Mouse (Mus musculus) forebrain, embryonic 10.5 days (tissue): ENCODE measurements at regions not wholly inside any gene's neighbourhood (a gene's known extent, or its start where the extent isn't known, plus 50 kb on each side); places are given as distances from the start of the nearest gene placed in this dataset.

ENCODE experiments used
- DNase-seq: peaks from one replicate; pipeline ENCODE4 v3.0.0-alpha.2; 2017; ENCODE audit warnings: low spot score; ENCODE audit errors: extremely low spot score
- H3K27ac ChIP-seq: fragments of 300-500 bp; sonication (generic); 2 replicates; pipeline ENCODE4 v1.5.1; 2016; ENCODE audit warnings: mild to moderate bottlenecking
- H3K27me3 ChIP-seq: fragments of 300-500 bp; sonication (generic); 2 replicates; pipeline ENCODE4 v1.6.1; 2016; ENCODE audit warnings: mild to moderate bottlenecking; ENCODE audit not compliant: poor library complexity, severe bottlenecking
- H3K36me3 ChIP-seq: fragments of 300-500 bp; sonication (generic); replicated peaks from 2 replicates; pipeline ENCODE4 v1.6.1; 2016; ENCODE audit warnings: mild to moderate bottlenecking, moderate library complexity
- H3K4me1 ChIP-seq: fragments of 300-500 bp; sonication (generic); 2 replicates; pipeline ENCODE4 v1.6.1; 2016
- H3K4me3 ChIP-seq: fragments of 300-500 bp; sonication (generic); 2 replicates; pipeline ENCODE4 v1.5.1; 2016; ENCODE audit warnings: mild to moderate bottlenecking, moderate library complexity
- H3K9me3 ChIP-seq: fragments of 300-500 bp; sonication (generic); 2 replicates; pipeline ENCODE4 v1.6.1; 2016; ENCODE audit warnings: mild to moderate bottlenecking, moderate library complexity
- WGBS: fragments of 180-500 bp; shearing (Covaris S2); methylation state at CpG from one replicate; pipeline ENCODE4 v1.1.7; 2016; 5-methylcytosine and 5-hydroxymethylcytosine counted together

DNA sequence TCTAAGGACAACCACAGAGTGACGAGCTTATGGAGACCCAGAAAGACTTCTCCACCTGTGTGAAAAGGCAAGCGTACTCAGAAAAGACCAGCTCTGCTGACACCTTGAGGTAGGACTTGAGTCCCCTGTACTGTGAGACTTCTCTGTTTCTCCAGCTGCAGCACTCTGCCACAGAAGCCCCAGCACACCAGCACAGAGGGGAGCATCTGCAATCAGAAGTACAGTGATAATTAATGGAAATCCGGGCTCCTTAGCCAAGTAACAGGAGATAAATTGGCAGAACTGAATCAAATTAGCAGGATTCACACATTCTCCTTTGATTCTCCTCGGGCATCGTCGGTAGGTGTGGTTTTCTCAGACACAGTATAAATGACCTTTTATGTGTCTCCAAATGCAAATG, 137.3 kb upstream of the Tmem72 start:
- H3K27me3 ChIP-seq = no peaks in the 10 kb centered on the region
- H3K27ac ChIP-seq = no peak overlapping the region
- H3K36me3 ChIP-seq = no peaks in the 10 kb centered on the region
- H3K4me1 ChIP-seq = no peaks in the 10 kb centered on the region
- H3K4me3 ChIP-seq = no peak overlapping the region
- H3K9me3 ChIP-seq = no peaks in the 10 kb centered on the region
- 75% methylated on average over 6 of the region's 6 CpGs for WGBS
- no peak for DNase-seq

DNA sequence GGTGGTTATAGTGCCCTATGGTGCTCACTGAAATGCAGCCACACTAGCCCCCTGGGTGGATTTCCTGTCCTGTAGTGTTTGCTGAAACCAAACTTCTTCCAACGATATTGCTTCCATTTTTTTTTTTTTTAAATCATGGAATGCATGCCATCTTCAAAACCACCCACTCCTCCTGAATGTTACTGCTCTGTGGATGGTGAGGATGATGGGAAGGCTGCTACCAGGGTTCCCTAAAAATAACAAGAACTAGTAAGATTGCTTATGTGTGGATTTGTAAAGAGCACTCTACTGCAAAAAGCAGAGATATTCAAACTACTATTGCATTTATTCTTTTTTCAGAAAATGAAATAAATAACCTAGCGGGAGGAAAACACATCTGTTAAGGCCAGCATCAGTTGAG, 139.4 kb upstream of the Tmem72 start:
- Histone ChIP-seq H3K27ac (no peak overlapping the region), H3K9me3 (no peaks in the 10 kb centered on the region), H3K36me3 (no peaks in the 10 kb centered on the region), H3K27me3 (no peaks in the 10 kb centered on the region), H3K4me1 (no peaks in the 10 kb centered on the region), H3K4me3 (no peak overlapping the region)
- DNase-seq = no peak
- 85% methylated on average over 2 of the region's 2 CpGs for WGBS

- H3K4me1 ChIP-seq = no peaks in the 10 kb centered on the region
- no peak for DNase-seq
- no peak overlapping the region for H3K27ac ChIP-seq
- no peaks in the 10 kb centered on the region for H3K9me3 ChIP-seq
- H3K4me3 ChIP-seq = no peak overlapping the region
- no peaks in the 10 kb centered on the region for H3K36me3 ChIP-seq
- WGBS = 85% methylated on average over 1 of the region's 1 CpGs
- H3K27me3 ChIP-seq = no peaks in the 10 kb centered on the region
Measured at GRCm38 (mm10) chr6:116856917-116857491, 140.3 kb upstream of the Tmem72 start.

DNA sequence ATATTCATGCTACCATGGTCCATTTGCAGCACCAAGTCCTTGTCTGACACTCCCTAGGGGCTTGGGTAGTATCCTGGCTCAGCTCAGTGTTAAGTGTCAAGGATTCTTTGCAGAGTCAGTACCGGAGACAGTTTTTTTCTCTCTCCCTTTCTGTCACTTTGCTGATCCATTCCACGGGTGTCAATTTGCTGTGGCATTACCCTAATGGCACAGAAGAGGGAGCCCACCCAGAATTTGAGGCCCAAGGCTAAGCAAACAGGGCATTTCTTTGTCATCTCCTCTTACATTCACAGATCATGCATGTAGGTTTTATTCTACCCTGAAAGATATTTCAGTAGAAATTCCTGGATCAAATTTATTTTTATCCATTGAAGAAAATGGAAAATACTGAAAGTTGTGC, 146.4 kb upstream of the Tmem72 start:
- no peaks in the 10 kb centered on the region for H3K9me3 ChIP-seq
- no peaks in the 10 kb centered on the region for H3K36me3 ChIP-seq
- no peaks in the 10 kb centered on the region for H3K27me3 ChIP-seq
- DNase-seq = no peak
- 69% methylated on average over 2 of the region's 2 CpGs for WGBS
- H3K27ac ChIP-seq = no peak overlapping the region
- no peak overlapping the region for H3K4me3 ChIP-seq
- H3K4me1 ChIP-seq = no peaks in the 10 kb centered on the region

- WGBS = 91% methylated on average over 2 of the region's 2 CpGs
Measured at GRCm38 (mm10) chr6:116863626-116864025, 146.9 kb upstream of the Tmem72 start.

GRCm38 (mm10) chr6:116893299-116893698, 176.6 kb upstream of the Tmem72 start:
- no peak overlapping the region for H3K4me3 ChIP-seq
- WGBS = 89% methylated on average over 8 of the region's 8 CpGs
- H3K9me3 ChIP-seq = no peaks in the 10 kb centered on the region
- no peak for DNase-seq
- H3K4me1 ChIP-seq = no peaks in the 10 kb centered on the region
- no peaks in the 10 kb centered on the region for H3K27me3 ChIP-seq
- no peaks in the 10 kb centered on the region for H3K36me3 ChIP-seq
- H3K27ac ChIP-seq = no peak overlapping the region

More at GRCm38 (mm10) chr6:116863626-116864025, 146.9 kb upstream of the Tmem72 start:
- Histone ChIP-seq H3K27ac (no peak overlapping the region), H3K36me3 (no peaks in the 10 kb centered on the region), H3K4me1 (no peaks in the 10 kb centered on the region), H3K4me3 (no peak overlapping the region), H3K27me3 (no peaks in the 10 kb centered on the region), H3K9me3 (no peaks in the 10 kb centered on the region)
- DNase-seq = no peak

DNA sequence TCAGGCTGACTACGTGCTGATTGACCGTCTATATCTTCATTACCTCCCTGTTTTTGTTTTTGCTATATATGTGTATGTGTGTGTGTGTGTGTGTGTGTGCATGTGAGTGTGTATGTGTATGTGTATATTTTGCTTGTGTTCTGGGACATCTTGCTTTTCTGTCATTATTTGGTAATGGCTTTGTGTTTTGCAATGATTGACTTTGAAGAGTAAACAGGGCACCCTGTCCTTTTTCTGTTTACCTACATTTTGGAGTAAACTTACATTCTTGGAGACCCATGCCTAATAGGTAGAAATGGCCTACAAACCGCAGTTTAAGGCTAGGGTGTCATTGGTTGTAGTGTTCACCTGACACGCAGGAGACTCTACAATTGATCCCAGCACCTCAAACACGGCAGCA, 177.5 kb upstream of the Tmem72 start:
- WGBS = 90% methylated on average over 5 of the region's 5 CpGs
- H3K4me1 ChIP-seq = no peaks in the 10 kb centered on the region
- H3K9me3 ChIP-seq = no peaks in the 10 kb centered on the region
- H3K36me3 ChIP-seq = no peaks in the 10 kb centered on the region
- H3K27me3 ChIP-seq = no peaks in the 10 kb centered on the region
- no peak overlapping the region for H3K27ac ChIP-seq
- DNase-seq = no peak
- H3K4me3 ChIP-seq = no peak overlapping the region

DNA sequence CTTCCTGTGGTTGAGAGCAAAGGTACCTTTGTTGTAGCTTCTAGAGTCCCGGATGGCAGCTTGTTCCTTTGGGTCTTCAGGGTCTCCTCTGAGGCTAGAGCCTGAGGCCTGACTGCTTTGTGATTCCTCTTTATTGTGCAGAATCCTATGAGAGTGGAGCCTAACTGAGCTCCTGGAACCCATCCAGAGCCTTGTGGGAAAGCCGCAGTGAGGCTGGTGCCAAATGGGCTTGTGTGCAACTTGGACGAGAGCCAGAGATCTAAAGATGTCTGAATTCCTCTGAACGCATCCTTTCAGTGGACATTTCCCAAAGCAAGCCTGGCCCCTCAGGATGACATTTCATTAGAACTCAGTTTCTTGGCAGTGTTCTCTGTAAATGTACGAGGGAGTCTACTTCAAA, 178.4 kb upstream of the Tmem72 start:
- no peak overlapping the region for H3K27ac ChIP-seq
- WGBS = 91% methylated on average over 5 of the region's 5 CpGs
- no peak for DNase-seq

DNA sequence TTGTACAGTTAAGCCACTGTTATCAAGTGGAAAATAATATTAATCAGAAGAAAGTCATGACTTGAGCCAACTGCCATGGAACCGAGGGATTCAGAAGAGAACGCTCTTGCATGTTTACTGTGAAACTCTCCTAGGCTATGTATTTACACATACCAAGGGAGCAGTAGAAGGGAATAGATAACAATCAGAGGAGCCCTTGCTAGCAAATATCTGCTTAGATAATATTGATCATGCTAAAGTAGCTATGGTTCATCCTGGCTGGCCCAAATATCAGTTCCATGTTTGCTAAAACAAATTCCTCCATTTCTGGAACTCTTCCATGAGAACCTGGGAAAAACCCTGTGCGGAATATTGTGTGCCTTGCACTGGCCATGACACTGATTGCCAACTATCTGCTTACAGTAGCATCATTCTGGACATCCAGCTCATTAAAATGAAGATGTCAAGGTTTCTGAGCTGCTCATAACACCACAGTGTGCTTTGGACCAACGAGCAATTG, 179.5 kb upstream of the Tmem72 start:
- no peak overlapping the region for H3K4me3 ChIP-seq
- H3K27ac ChIP-seq = no peak overlapping the region
- no peaks in the 10 kb centered on the region for H3K4me1 ChIP-seq
- H3K27me3 ChIP-seq = no peaks in the 10 kb centered on the region
- DNase-seq = no peak
- no peaks in the 10 kb centered on the region for H3K9me3 ChIP-seq
- WGBS = 91% methylated on average over 4 of the region's 4 CpGs
- no peaks in the 10 kb centered on the region for H3K36me3 ChIP-seq

More for the DNA sequence above, 178.4 kb upstream of the Tmem72 start:
- Histone ChIP-seq H3K36me3 (no peaks in the 10 kb centered on the region), H3K9me3 (no peaks in the 10 kb centered on the region), H3K4me3 (no peak overlapping the region), H3K27me3 (no peaks in the 10 kb centered on the region), H3K4me1 (no peaks in the 10 kb centered on the region)

DNA sequence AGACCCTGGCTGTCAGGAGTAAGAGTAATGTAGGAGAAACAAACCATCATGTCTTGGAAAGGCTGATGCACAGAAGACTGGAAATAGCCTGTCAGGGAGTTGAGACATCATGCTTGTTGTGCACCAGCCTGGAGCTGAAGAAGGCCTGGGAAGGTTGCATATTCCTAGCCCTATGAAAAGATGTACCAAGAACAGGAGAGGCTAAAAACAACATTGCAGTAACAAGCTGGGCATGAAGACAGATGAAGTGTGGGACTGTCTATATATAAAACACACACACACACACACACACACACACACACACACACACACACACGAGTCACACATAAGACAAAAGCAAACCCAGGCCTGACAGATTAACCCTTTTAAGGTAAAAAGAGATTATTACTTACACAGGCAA, 185.1 kb upstream of the Tmem72 start:
- no peak overlapping the region for H3K27ac ChIP-seq
- 86% methylated on average over 1 of the region's 1 CpGs for WGBS
- H3K4me3 ChIP-seq = no peak overlapping the region
- H3K36me3 ChIP-seq = no peaks in the 10 kb centered on the region
- no peak for DNase-seq
- no peaks in the 10 kb centered on the region for H3K9me3 ChIP-seq
- no peaks in the 10 kb centered on the region for H3K4me1 ChIP-seq
- no peaks in the 10 kb centered on the region for H3K27me3 ChIP-seq

GRCm38 (mm10) chr6:116902371-116902770, 185.7 kb upstream of the Tmem72 start:
- no peaks in the 10 kb centered on the region for H3K9me3 ChIP-seq
- H3K27me3 ChIP-seq = no peaks in the 10 kb centered on the region
- no peak for DNase-seq
- H3K4me3 ChIP-seq = no peak overlapping the region
- H3K27ac ChIP-seq = no peak overlapping the region
- WGBS = 86% methylated on average over 3 of the region's 3 CpGs
- no peaks in the 10 kb centered on the region for H3K36me3 ChIP-seq
- H3K4me1 ChIP-seq = no peaks in the 10 kb centered on the region

DNA sequence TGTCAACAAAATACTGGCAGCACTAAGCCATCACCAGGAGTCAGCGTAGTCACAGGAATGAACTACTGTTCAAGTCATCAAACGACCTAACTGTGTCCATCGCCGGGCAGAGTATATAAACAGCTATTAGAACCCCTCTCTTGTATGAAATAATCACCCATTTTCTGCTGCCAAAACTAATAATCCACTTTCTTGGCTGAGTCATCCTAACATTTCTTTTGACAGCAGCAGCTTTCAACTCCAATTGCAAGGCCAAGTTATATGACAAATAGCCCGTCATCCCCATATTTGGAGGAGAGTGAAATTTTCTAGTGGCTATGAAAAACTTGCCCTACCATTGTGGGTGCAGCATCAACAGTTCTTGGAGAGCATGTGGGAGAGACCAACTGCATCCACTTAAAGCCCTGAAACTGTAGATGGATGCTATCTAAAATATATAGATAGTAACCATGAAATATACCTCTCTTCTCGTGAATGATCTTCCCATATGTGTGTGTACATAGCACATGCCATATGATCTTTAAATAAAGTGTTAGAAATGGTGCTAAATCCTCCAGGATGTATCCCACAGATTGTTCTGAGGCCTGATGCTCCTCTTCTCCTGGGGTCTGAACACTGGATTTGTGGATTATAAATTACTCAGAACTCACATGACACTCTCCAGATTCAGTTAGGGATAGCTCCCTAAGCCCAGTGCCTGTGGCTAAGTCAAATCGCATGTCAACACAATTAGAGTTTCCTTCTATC, 189.9 kb upstream of the Tmem72 start:
- H3K36me3 ChIP-seq = no peaks in the 10 kb centered on the region
- H3K9me3 ChIP-seq = no peaks in the 10 kb centered on the region
- H3K27me3 ChIP-seq = no peaks in the 10 kb centered on the region
- no peaks in the 10 kb centered on the region for H3K4me1 ChIP-seq
- no peak overlapping the region for H3K27ac ChIP-seq
- WGBS = 88% methylated on average over 7 of the region's 7 CpGs
- DNase-seq = no peak
- H3K4me3 ChIP-seq = no peak overlapping the region

- Histone ChIP-seq H3K4me1 (no peaks in the 10 kb centered on the region), H3K9me3 (no peaks in the 10 kb centered on the region), H3K27ac (no peak overlapping the region), H3K27me3 (no peaks in the 10 kb centered on the region), H3K4me3 (no peak overlapping the region), H3K36me3 (no peaks in the 10 kb centered on the region)
- 93% methylated on average over 7 of the region's 7 CpGs for WGBS
- DNase-seq = no peak
Measured at GRCm38 (mm10) chr6:116910607-116911006, 193.9 kb upstream of the Tmem72 start.
